Mouse (Mus musculus) heart, embryonic 11.5 days (tissue): ENCODE measurements around the gene Gm5416. TPM values are rescaled to one million over a fixed set of nuclear protein-coding genes. Genes with fewer than 3 reads are reported as not detected.
"Not testable (repeated sequence)": the region's sequence is repeated elsewhere in the genome, so short reads cannot be mapped to it uniquely, and the experiment has no call there.

Experiments used
- ATAC-seq: fragments of 200-750 bp; cut with Nextera tagmentation; replicated peaks from 2 replicates; pipeline ENCODE4 v1.8.0; 2017; ENCODE audit warnings: moderate library complexity; ENCODE audit not compliant: insufficient number of reproducible peaks, low FRiP score, low TSS enrichment
- H3K27ac ChIP-seq: fragments of 300-500 bp; sonication (generic); 2 replicates; pipeline ENCODE4 v1.5.1; 2014; ENCODE audit warnings: mild to moderate bottlenecking, low read depth, low read length
- H3K27me3 ChIP-seq: fragments of 300-500 bp; sonication (generic); 2 replicates; pipeline ENCODE4 v1.6.1; 2014; ENCODE audit warnings: mild to moderate bottlenecking, low read length, mixed read lengths; ENCODE audit not compliant: control insufficient read depth, insufficient read depth
- H3K36me3 ChIP-seq: fragments of 300-500 bp; sonication (generic); 2 replicates; pipeline ENCODE4 v1.6.1; 2014; ENCODE audit warnings: mild to moderate bottlenecking, low read length, moderate library complexity, mixed read lengths; ENCODE audit not compliant: control insufficient read depth, insufficient read depth
- H3K4me1 ChIP-seq: fragments of 300-500 bp; sonication (generic); 2 replicates; pipeline ENCODE4 v1.6.1; 2014; ENCODE audit warnings: low read length; ENCODE audit not compliant: control insufficient read depth, insufficient read depth
- H3K4me2 ChIP-seq: fragments of 300-500 bp; sonication (generic); 2 replicates; pipeline ENCODE4 v1.6.1; 2014; ENCODE audit warnings: mild to moderate bottlenecking, moderate library complexity
- H3K4me3 ChIP-seq: fragments of 300-500 bp; sonication (generic); 2 replicates; pipeline ENCODE4 v1.5.1; 2014; ENCODE audit warnings: low read depth, low read length
- H3K9ac ChIP-seq: fragments of 300-500 bp; sonication (generic); 2 replicates; pipeline ENCODE4 v1.6.1; 2014; ENCODE audit warnings: mild to moderate bottlenecking, low read depth, low read length, moderate library complexity
- H3K9me3 ChIP-seq: fragments of 300-500 bp; sonication (generic); replicated peaks from 2 replicates; pipeline ENCODE4 v1.6.1; 2016; ENCODE audit warnings: low read length; ENCODE audit not compliant: control insufficient read depth
- WGBS: fragments of 180-500 bp; shearing (Covaris S2); extraction: QIAGEN DNeasy Blood & Tissue Kit; methylation state at CpG from one replicate; pipeline ENCODE4 v1.1.7; 2014; ENCODE audit not compliant: insufficient replicate concordance; 5-methylcytosine and 5-hydroxymethylcytosine counted together
- polyA plus RNA-seq: library from polyadenylated mRNA; unstranded; fragments of >200 nt; fragmentation: Nextera tagmentation; extraction: Ambion mirVana; gene quantifications from 2 replicates; pipeline ENCODE4 v1.2.1, GENCODE M21; 2014

The Gm5416 gene
- polyA plus RNA-seq, result not detected in 2 replicates

- Histone ChIP-seq H3K36me3 (no peaks in the 10 kb centered on the region), H3K27ac (no peak within 1 kb of the TSS), H3K4me1 (no peaks in the 10 kb centered on the region), H3K4me3 (no peak within 1 kb of the TSS), H3K9ac (no peak within 1 kb of the TSS), H3K27me3 (no peaks in the 10 kb centered on the region), H3K9me3 (no peaks in the 10 kb centered on the region), H3K4me2 (no peak within 1 kb of the TSS)
- ATAC-seq, result no peak
- WGBS, result 83% methylated on average over 2 of the region's 2 CpGs
Observed at GRCm38 (mm10) chr16:36209967-36210453, at the start of gene Gm5416. TSS of gene Gm5416 (plus strand) at chr16:36210403.

GRCm38 (mm10) chr16:36167841-36168240, 42.4 kb upstream of the Gm5416 start:
- not testable (repeated sequence) for H3K4me2 ChIP-seq, H3K27ac ChIP-seq, H3K9ac ChIP-seq, H3K36me3 ChIP-seq, H3K4me3 ChIP-seq, ATAC-seq, H3K9me3 ChIP-seq, H3K27me3 ChIP-seq, H3K4me1 ChIP-seq
- 87% methylated on average over 9 of the region's 10 CpGs for WGBS

- Histone ChIP-seq H3K27me3 (no peaks in the 10 kb centered on the region), H3K9ac (no peak overlapping the region), H3K4me2 (no peak overlapping the region), H3K9me3 (0 out of 2 replicates have a peak, but pooled peaks cover 2% of the 10 kb centered on the region), H3K4me3 (no peak overlapping the region), H3K36me3 (no peaks in the 10 kb centered on the region), H3K27ac (no peak overlapping the region), H3K4me1 (no peaks in the 10 kb centered on the region)
- ATAC-seq, result no peak
Observed at GRCm38 (mm10) chr16:36176108-36176507, 34.1 kb upstream of the Gm5416 start.

GRCm38 (mm10) chr16:36179910-36180309, 30.3 kb upstream of the Gm5416 start:
- ATAC-seq, result no peak
- no peaks in the 10 kb centered on the region for H3K36me3 ChIP-seq

GRCm38 (mm10) chr16:36183912-36184311, 26.3 kb upstream of the Gm5416 start, which contains the start of gene Gm5483:
TSS of gene Gm5483 (plus strand) at chr16:36184212.
- H3K4me2 ChIP-seq, H3K27me3 ChIP-seq, H3K9ac ChIP-seq, H3K4me1 ChIP-seq, H3K27ac ChIP-seq, H3K9me3 ChIP-seq, H3K4me3 ChIP-seq, ATAC-seq, H3K36me3 ChIP-seq: not testable (repeated sequence)
- 64% methylated on average over 4 of the region's 4 CpGs for WGBS

More at GRCm38 (mm10) chr16:36179910-36180309, 30.3 kb upstream of the Gm5416 start:
- no peak overlapping the region for H3K27ac ChIP-seq
- no peak overlapping the region for H3K9ac ChIP-seq
- no peak overlapping the region for H3K4me3 ChIP-seq
- WGBS, result 70% methylated on average over 2 of the region's 2 CpGs
- no peaks in the 10 kb centered on the region for H3K27me3 ChIP-seq
- H3K4me1 ChIP-seq, result no peaks in the 10 kb centered on the region
- H3K9me3 ChIP-seq, result 0 out of 2 replicates have a peak, but pooled peaks cover 1% of the 10 kb centered on the region
- H3K4me2 ChIP-seq, result no peak overlapping the region

GRCm38 (mm10) chr16:36199226-36199625, 11.0 kb upstream of the Gm5416 start:
- Histone ChIP-seq H3K27ac (no peak overlapping the region), H3K9ac (no peak overlapping the region), H3K9me3 (no peaks in the 10 kb centered on the region), H3K4me1 (no peaks in the 10 kb centered on the region), H3K4me3 (no peak overlapping the region), H3K4me2 (no peak overlapping the region), H3K27me3 (no peaks in the 10 kb centered on the region), H3K36me3 (no peaks in the 10 kb centered on the region)
- ATAC-seq, result no peak
- WGBS, result 55% methylated on average over 19 of the region's 19 CpGs

DNA sequence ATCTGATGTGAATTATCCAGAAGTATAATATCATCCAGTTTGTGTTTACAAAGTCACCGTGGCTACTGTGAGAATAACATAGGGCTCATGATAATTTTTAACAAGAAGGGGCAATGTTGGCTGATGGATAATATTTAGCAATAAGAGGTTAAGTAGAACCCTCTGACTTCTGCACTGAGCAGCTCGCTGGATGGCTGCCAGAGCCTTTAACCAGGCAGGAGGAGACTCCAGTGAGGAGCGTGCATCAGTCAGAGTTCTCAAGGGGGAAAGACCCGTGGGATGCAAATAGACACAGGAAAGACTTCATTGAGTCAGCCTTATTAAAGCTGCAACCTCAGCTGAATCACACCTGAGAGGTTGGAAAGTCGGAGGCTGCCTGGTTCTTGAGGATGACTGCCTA, 6.4 kb upstream of the Gm5416 start:
- Histone ChIP-seq H3K36me3 (no peaks in the 10 kb centered on the region), H3K9ac (no peak overlapping the region), H3K27ac (no peak overlapping the region), H3K27me3 (no peaks in the 10 kb centered on the region), H3K4me1 (no peaks in the 10 kb centered on the region), H3K4me3 (no peak overlapping the region), H3K9me3 (no peaks in the 10 kb centered on the region), H3K4me2 (no peak overlapping the region)
- no peak for ATAC-seq
- WGBS, result 66% methylated on average over 5 of the region's 5 CpGs

GRCm38 (mm10) chr16:36205684-36206083, 4.5 kb upstream of the Gm5416 start:
- not testable (repeated sequence) for H3K4me1 ChIP-seq, H3K27me3 ChIP-seq, H3K4me2 ChIP-seq, H3K36me3 ChIP-seq, H3K27ac ChIP-seq, H3K9ac ChIP-seq, ATAC-seq, H3K4me3 ChIP-seq, H3K9me3 ChIP-seq
- WGBS, result 39% methylated on average over 2 of the region's 2 CpGs

- not testable (repeated sequence) for H3K4me3 ChIP-seq, H3K9ac ChIP-seq, H3K4me1 ChIP-seq, H3K36me3 ChIP-seq, H3K27me3 ChIP-seq, H3K4me2 ChIP-seq, H3K9me3 ChIP-seq, ATAC-seq, H3K27ac ChIP-seq
- WGBS, result 85% methylated on average over 7 of the region's 7 CpGs
Observed at GRCm38 (mm10) chr16:36221168-36221567, 11.0 kb downstream of the Gm5416 start, which contains the start of gene 2010005H15Rik. TSS of gene 2010005H15Rik (plus strand) at chr16:36221468.
